Mouse (Mus musculus) macrophage (primary cell): Measurements from ENCODE around the gene Plac9a. TPM values are rescaled to one million over a fixed set of nuclear protein-coding genes. Genes with fewer than 3 reads are reported as not detected.
"Not testable (repeated sequence)": the region's sequence is repeated elsewhere in the genome, so short reads cannot be mapped to it uniquely, and the experiment has no call there.

Experiments
- H3K27ac ChIP-seq: fragments of 350-480 bp; formaldehyde crosslinking; 2 replicates; pipeline ENCODE4 v1.9.0; 2021
- H3K36me3 ChIP-seq: fragments of 350-480 bp; formaldehyde crosslinking; 2 replicates; pipeline ENCODE4 v1.9.0; 2021; ENCODE audit errors: inconsistent target
- H3K4me3 ChIP-seq: fragments of 350-480 bp; formaldehyde crosslinking; 2 replicates; pipeline ENCODE4 v1.9.0; 2021; ENCODE audit errors: inconsistent target
- H3K79me2 ChIP-seq: fragments of 350-480 bp; formaldehyde crosslinking; 2 replicates; pipeline ENCODE4 v1.9.0; 2021; ENCODE audit errors: inconsistent target
- WGBS: methylation state at CpG from one replicate; pipeline ENCODE4 v1.1.7; 2026; ENCODE audit warnings: inconsistent platforms; ENCODE audit not compliant: missing documents; 5-methylcytosine and 5-hydroxymethylcytosine counted together
- polyA plus RNA-seq: library from polyadenylated mRNA; stranded (reverse); fragments of 250-400 nt; gene quantifications from 3 replicates; pipeline ENCODE4 v1.2.4, GENCODE M21; 2018; ENCODE audit warnings: inconsistent platforms

Plac9a gene
- polyA plus RNA-seq, 1 experiment from 2014 or later, result not detected

- Histone ChIP-seq H3K79me2 (peaks cover 95% of the 10 kb centered on the region), H3K27ac (no peak overlapping the region), H3K36me3 (no peaks in the 10 kb centered on the region), H3K4me3 (no peak overlapping the region)
- WGBS, result 97% methylated on average over 6 of the region's 6 CpGs
Measured at GRCm38 (mm10) chr14:25853295-25853694, 49.6 kb downstream of the Plac9a start.

- Histone ChIP-seq H3K36me3 (no peaks in the 10 kb centered on the region), H3K27ac (no peak overlapping the region), H3K4me3 (no peak overlapping the region), H3K79me2 (peaks cover 94% of the 10 kb centered on the region; the same call in 1 of the 2 replicates)
- 94% methylated on average over 11 of the region's 11 CpGs for WGBS
Measured at GRCm38 (mm10) chr14:25852121-25852561, 50.8 kb downstream of the Plac9a start.

GRCm38 (mm10) chr14:25851189-25851588 is 51.7 kb downstream of the Plac9a start:
- whole genome bisulfite sequencing, result 92% methylated on average over 6 of the region's 6 CpGs
- peaks cover 94% of the 10 kb centered on the region for H3K79me2 ChIP-seq
- H3K36me3 ChIP-seq, result no peaks in the 10 kb centered on the region
- H3K27ac ChIP-seq, result no peak overlapping the region
- no peak overlapping the region for H3K4me3 ChIP-seq

- Histone ChIP-seq H3K79me2 (peaks cover 94% of the 10 kb centered on the region), H3K27ac (no peak overlapping the region), H3K4me3 (no peak overlapping the region), H3K36me3 (no peaks in the 10 kb centered on the region)
- 91% methylated on average over 2 of the region's 2 CpGs for WGBS
Measured at GRCm38 (mm10) chr14:25850433-25850832, 52.5 kb downstream of the Plac9a start.

GRCm38 (mm10) chr14:25848708-25849107 is 54.2 kb downstream of the Plac9a start:
- peaks cover 94% of the 10 kb centered on the region for H3K79me2 ChIP-seq
- H3K4me3 ChIP-seq, H3K36me3 ChIP-seq, H3K27ac ChIP-seq: not testable (repeated sequence)
- WGBS, result 97% methylated on average over 3 of the region's 4 CpGs

- H3K4me3 ChIP-seq, result no peak overlapping the region
- WGBS, result 87% methylated on average over 6 of the region's 6 CpGs
- no peak overlapping the region for H3K27ac ChIP-seq
- H3K79me2 ChIP-seq, result peaks cover 94% of the 10 kb centered on the region
- H3K36me3 ChIP-seq, result no peaks in the 10 kb centered on the region
Measured at GRCm38 (mm10) chr14:25848237-25848636, 54.7 kb downstream of the Plac9a start.

GRCm38 (mm10) chr14:25847660-25848059 is 55.2 kb downstream of the Plac9a start:
- Histone ChIP-seq H3K79me2 (peaks cover 94% of the 10 kb centered on the region), H3K4me3 (no peak overlapping the region), H3K27ac (no peak overlapping the region), H3K36me3 (no peaks in the 10 kb centered on the region)
- WGBS, result 95% methylated on average over 9 of the region's 9 CpGs

- H3K4me3 ChIP-seq, result no peak overlapping the region
- no peak overlapping the region for H3K27ac ChIP-seq
- no peaks in the 10 kb centered on the region for H3K36me3 ChIP-seq
- 90% methylated on average over 8 of the region's 8 CpGs for WGBS
- peaks cover 88% of the 10 kb centered on the region for H3K79me2 ChIP-seq
Measured at GRCm38 (mm10) chr14:25846516-25846915, 56.4 kb downstream of the Plac9a start.

GRCm38 (mm10) chr14:25845832-25846383 is 57.0 kb downstream of the Plac9a start:
- Histone ChIP-seq H3K4me3 (no peak overlapping the region), H3K79me2 (peaks cover 82% of the 10 kb centered on the region), H3K27ac (no peak overlapping the region), H3K36me3 (no peaks in the 10 kb centered on the region)
- WGBS, result 95% methylated on average over 6 of the region's 6 CpGs

GRCm38 (mm10) chr14:25844372-25844771 is 58.5 kb downstream of the Plac9a start:
- Histone ChIP-seq H3K36me3 (no peaks in the 10 kb centered on the region), H3K4me3 (no peak overlapping the region), H3K79me2 (peaks cover 67% of the 10 kb centered on the region), H3K27ac (no peak overlapping the region)
- 94% methylated on average over 4 of the region's 4 CpGs for WGBS

GRCm38 (mm10) chr14:25842688-25843003 is 60.3 kb downstream of the Plac9a start:
- Histone ChIP-seq H3K36me3 (no peaks in the 10 kb centered on the region), H3K4me3 (peak overlapping the region; percentile 89), H3K79me2 (peaks cover 54% of the 10 kb centered on the region), H3K27ac (peak overlapping the region; percentile 43)
- 9% methylated on average over 12 of the region's 12 CpGs for WGBS

- Histone ChIP-seq H3K36me3 (no peaks in the 10 kb centered on the region), H3K79me2 (peaks cover 50% of the 10 kb centered on the region), H3K4me3 (peak within 1 kb of the TSS; percentile 89), H3K27ac (peak within 1 kb of the TSS; percentile 43)
- 2% methylated on average over 54 of the region's 54 CpGs for WGBS
Measured at GRCm38 (mm10) chr14:25841991-25842687, 60.8 kb downstream of the Plac9a start, which contains the start of gene Anxa11. Anxa11 (plus strand) TSS chr14:25842156.

- Histone ChIP-seq H3K4me3 (peak overlapping the region; percentile 89), H3K27ac (no peak overlapping the region), H3K36me3 (no peaks in the 10 kb centered on the region), H3K79me2 (peaks cover 45% of the 10 kb centered on the region)
- 0% methylated on average over 3 of the region's 4 CpGs for WGBS
Measured at GRCm38 (mm10) chr14:25841579-25841978, 61.3 kb downstream of the Plac9a start.

GRCm38 (mm10) chr14:25840961-25841360 is 61.9 kb downstream of the Plac9a start:
- Histone ChIP-seq H3K27ac (no peak overlapping the region), H3K4me3 (no peak overlapping the region), H3K79me2 (peaks cover 39% of the 10 kb centered on the region), H3K36me3 (no peaks in the 10 kb centered on the region)
- WGBS, result 98% methylated on average over 7 of the region's 7 CpGs

GRCm38 (mm10) chr14:25839791-25840190 is 63.1 kb downstream of the Plac9a start:
- no peak overlapping the region for H3K27ac ChIP-seq
- 88% methylated on average over 7 of the region's 7 CpGs for WGBS

More at GRCm38 (mm10) chr14:25839791-25840190, 63.1 kb downstream of the Plac9a start:
- Histone ChIP-seq H3K36me3 (no peaks in the 10 kb centered on the region), H3K79me2 (peaks cover 27% of the 10 kb centered on the region), H3K4me3 (no peak overlapping the region)
